Mouse (Mus musculus) testis, adult 2 months (tissue): Measurements from ENCODE around the gene Coro2b.

ENCODE experiments used
- CTCF ChIP-seq: fragments of 200-500 bp; IDR thresholded peaks from 2 replicates; pipeline ENCODE4 v1.5.1; 2012; ENCODE audit warnings: low read depth, mild to moderate bottlenecking, inconsistent platforms, low read length, moderate library complexity; ENCODE audit not compliant: control insufficient read depth, insufficient read depth, insufficient replicate concordance
- POLR2A ChIP-seq: fragments of 200-500 bp; IDR thresholded peaks from 2 replicates; pipeline ENCODE4 v1.6.1; 2012; ENCODE audit warnings: low read depth, mild to moderate bottlenecking, inconsistent platforms, low read length, moderate library complexity; ENCODE audit not compliant: control insufficient read depth

GRCm38 (mm10) chr9:62420261-62420917 is 116.5 kb downstream of the Coro2b start:
- TF ChIP-seq POLR2A = no peak
- TF ChIP-seq CTCF = no peak
